Mouse (Mus musculus): ENCODE data around the gene Usp35. TPM values are rescaled to one million over a fixed set of nuclear protein-coding genes. Genes with fewer than 3 reads are reported as not detected.

The Usp35 gene
- polyA plus RNA-seq, 1 experiment, result 16.4 TPM

DNA sequence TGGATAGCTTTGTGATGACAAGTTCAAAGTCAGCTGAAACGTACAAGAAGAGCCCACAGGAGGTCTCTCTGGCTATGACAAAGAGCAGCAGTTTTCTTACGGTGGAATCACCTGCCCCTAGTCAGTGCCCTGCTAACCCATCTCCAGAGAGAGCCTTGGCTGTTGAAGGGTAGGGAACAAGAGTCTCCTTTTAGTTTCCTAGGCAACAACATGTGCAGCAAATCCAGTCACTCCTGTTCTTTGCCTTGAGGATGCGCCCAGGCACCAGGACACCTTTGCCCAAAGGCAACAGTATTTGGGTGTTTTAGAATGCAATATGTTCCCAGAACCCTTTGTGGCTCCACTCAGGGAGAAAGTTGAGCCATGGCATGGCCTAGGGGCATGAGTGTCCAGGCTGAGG lies 16.5 kb upstream of the Usp35 start:
- Histone ChIP-seq H3K27ac (ENCODE audit: insufficient read depth, low read length) (no peak overlapping the region), H3K4me1 (ENCODE audit: control insufficient read depth, insufficient read depth, low read length) (peaks cover 10% of the 10 kb centered on the region), H3K4me3 (ENCODE audit: insufficient read depth, low read length) (no peak overlapping the region)
- TF ChIP-seq CTCF (IDR thresholded peaks at IDR 0.05; ENCODE audit: extremely low read depth, insufficient read depth, low read length), result no peak
- TF ChIP-seq POLR2A (IDR thresholded peaks at IDR 0.05; ENCODE audit: extremely low read depth, insufficient read depth, low read length), result no peak

DNA sequence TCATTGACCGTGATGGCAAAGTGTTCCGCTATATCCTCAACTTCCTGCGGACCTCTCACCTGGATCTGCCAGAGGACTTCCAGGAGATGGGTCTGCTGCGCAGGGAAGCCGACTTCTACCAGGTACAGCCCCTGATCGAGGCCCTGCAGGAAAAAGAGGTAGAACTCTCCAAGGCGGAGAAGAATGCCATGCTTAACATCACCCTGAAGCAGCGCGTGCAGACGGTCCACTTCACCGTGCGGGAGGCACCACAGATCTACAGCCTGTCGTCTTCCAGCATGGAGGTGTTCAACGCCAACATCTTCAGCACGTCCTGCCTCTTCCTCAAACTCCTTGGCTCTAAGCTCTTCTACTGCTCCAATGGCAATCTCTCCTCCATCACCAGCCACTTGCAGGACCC lies 15.6 kb upstream of the Usp35 start:
- Histone ChIP-seq H3K4me3 (ENCODE audit: insufficient read depth, low read length) (no peak overlapping the region), H3K4me1 (ENCODE audit: control insufficient read depth, insufficient read depth, low read length) (peaks cover 10% of the 10 kb centered on the region), H3K27ac (ENCODE audit: insufficient read depth, low read length) (no peak overlapping the region)
- no peak for TF ChIP-seq CTCF (IDR thresholded peaks at IDR 0.05; ENCODE audit: extremely low read depth, insufficient read depth, low read length)
- TF ChIP-seq POLR2A (IDR thresholded peaks at IDR 0.05; ENCODE audit: extremely low read depth, insufficient read depth, low read length), result no peak

DNA sequence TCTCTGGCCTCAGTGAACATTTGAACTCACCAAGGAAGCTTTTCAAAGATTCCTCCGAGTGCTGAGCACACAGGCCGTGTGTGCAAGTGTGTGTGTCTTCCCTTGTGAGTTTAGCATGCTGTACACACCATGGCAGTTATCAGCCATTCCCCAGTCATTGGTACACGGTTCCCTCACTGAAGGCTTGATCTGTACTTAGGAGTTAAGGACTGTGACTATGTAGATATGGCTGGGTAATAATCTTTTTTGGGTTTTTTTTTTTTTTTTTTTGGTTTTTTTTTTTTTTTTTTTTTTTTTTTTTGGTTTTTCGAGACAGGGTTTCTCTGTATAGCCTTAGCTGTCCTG lies 15.0 kb upstream of the Usp35 start:
- H3K4me1 ChIP-seq (ENCODE audit: control insufficient read depth, insufficient read depth, low read length), result peaks cover 10% of the 10 kb centered on the region
- no peak overlapping the region for H3K4me3 ChIP-seq (ENCODE audit: insufficient read depth, low read length)
- TF ChIP-seq CTCF (IDR thresholded peaks at IDR 0.05; ENCODE audit: extremely low read depth, insufficient read depth, low read length) (no peak), POLR2A (IDR thresholded peaks at IDR 0.05; ENCODE audit: extremely low read depth, insufficient read depth, low read length) (no peak)
- H3K27ac ChIP-seq (ENCODE audit: insufficient read depth, low read length), result no peak overlapping the region

DNA sequence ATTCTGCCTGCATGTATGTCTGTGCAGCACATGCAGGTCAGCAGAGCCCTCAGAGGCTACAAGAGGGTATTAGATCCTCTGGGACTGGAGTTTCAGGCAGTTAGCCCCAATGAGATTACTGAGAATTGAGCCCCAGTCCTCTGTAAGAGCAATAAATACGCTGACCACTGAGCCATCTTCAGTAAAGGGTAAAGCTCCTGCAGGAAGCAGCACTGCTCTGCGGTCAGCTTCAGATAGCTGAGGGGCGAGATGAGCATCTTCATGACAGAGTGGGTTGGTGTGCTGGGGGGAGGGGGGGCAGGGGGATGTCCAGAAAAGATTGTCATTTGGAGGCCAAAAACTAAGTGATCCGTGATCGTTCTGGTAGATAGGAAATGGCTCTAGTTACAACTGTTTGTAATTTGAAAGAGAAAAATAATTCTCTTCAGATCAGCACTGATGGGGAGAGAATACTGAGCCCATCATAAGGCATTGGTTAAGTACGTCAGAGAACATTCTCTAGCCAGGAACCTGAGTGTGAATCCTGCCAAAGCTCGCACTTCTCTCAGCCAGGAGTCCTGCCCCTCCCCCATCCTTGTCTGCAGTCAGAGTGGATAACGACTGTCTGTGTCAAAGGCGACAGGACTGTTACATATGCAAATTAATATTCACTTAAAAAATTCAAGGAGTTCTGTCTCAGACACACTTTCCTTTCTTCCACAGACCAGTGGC lies 14.4 kb upstream of the Usp35 start:
- TF ChIP-seq POLR2A (IDR thresholded peaks at IDR 0.05; ENCODE audit: extremely low read depth, insufficient read depth, low read length) (no peak), CTCF (IDR thresholded peaks at IDR 0.05; ENCODE audit: extremely low read depth, insufficient read depth, low read length) (no peak)
- Histone ChIP-seq H3K4me1 (ENCODE audit: control insufficient read depth, insufficient read depth, low read length) (peaks cover 10% of the 10 kb centered on the region), H3K27ac (ENCODE audit: insufficient read depth, low read length) (no peak overlapping the region), H3K4me3 (ENCODE audit: insufficient read depth, low read length) (no peak overlapping the region)

DNA sequence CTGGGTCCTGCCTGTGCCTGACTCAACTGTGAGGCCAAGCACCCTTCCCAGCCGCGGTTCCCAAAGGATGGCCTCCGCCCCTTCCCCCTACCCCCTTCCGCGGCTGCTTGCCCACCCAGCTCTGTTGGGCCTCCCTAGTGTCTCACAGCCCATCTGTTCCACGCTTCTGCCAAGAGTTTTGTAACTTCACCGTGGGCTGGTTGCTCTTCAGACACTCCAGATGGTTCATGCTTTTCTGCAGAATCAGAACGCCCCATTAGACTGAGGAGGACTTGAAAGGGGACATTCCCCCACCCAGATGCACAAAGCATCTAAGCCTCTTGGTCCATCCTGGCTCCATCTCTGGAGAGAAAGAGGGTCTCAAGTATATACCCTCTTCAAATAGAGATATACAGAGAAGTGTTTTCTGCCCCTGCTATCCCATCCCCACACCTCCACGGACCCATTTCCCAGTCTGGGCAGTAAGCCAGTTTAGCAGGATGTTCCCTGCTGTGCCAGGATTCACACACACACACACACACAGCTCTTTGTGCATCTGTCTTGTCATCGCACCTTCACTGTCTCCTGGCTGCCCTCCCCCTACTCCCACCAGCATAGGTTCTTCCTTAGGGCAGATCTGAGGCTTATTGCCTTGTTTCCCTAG lies 13.5 kb upstream of the Usp35 start:
- TF ChIP-seq POLR2A (IDR thresholded peaks at IDR 0.05; ENCODE audit: extremely low read depth, insufficient read depth, low read length), result no peak
- no peak for TF ChIP-seq CTCF (IDR thresholded peaks at IDR 0.05; ENCODE audit: extremely low read depth, insufficient read depth, low read length)
- H3K4me3 ChIP-seq (ENCODE audit: insufficient read depth, low read length), result no peak overlapping the region
- 0 out of 2 replicates have a peak overlapping the region, but pooled peaks have one; percentile 63 for H3K27ac ChIP-seq (ENCODE audit: insufficient read depth, low read length)
- peaks cover 10% of the 10 kb centered on the region for H3K4me1 ChIP-seq (ENCODE audit: control insufficient read depth, insufficient read depth, low read length)

DNA sequence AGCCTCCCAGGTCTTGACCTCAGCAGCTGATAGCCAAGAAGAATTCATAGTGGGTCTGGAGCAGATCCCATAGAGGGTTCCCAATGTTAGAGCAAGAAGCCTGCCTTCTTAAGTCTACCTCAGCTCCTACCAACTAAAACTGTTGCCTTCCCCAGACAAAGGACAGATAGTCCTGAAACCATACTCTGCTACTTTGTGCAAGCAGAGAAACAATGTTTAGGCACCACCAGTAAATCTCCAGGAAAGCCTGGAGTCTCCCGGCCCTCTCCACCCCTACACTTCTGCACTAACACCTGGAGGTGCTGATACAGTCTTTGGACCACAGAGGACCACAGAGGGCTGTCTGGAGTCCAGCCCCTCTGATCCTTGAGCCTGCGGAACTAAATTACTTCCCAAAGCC lies 12.8 kb upstream of the Usp35 start:
- H3K4me1 ChIP-seq (ENCODE audit: control insufficient read depth, insufficient read depth, low read length), result peaks cover 10% of the 10 kb centered on the region
- peak overlapping the region; percentile 63; the same call in 1 of the 2 replicates for H3K27ac ChIP-seq (ENCODE audit: insufficient read depth, low read length)
- TF ChIP-seq POLR2A (IDR thresholded peaks at IDR 0.05; ENCODE audit: extremely low read depth, insufficient read depth, low read length) (no peak), CTCF (IDR thresholded peaks at IDR 0.05; ENCODE audit: extremely low read depth, insufficient read depth, low read length) (no peak)
- H3K4me3 ChIP-seq (ENCODE audit: insufficient read depth, low read length), result no peak overlapping the region

DNA sequence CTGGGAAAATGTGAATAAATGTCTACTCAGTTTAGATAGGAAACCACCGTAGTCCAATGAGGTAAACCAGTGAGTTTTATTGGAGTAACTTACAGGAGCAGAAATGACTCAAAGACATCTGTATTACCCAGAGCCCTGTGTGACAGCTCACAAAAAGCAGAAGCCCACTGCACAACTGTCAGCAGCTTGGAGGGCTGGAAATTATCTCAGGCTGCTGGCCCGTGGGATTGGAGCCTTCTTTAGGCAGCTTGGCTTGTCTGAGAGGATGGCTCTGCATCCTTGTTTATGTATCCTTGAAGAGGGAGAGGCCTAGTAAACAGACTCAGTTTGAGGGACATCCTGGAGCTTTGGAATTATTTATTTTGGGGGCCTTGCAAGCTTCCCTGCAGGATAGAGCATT lies 11.1 kb upstream of the Usp35 start:
- H3K4me1 ChIP-seq (ENCODE audit: control insufficient read depth, insufficient read depth, low read length), result peaks cover 11% of the 10 kb centered on the region
- no peak overlapping the region for H3K4me3 ChIP-seq (ENCODE audit: insufficient read depth, low read length)
- no peak for TF ChIP-seq CTCF (IDR thresholded peaks at IDR 0.05; ENCODE audit: extremely low read depth, insufficient read depth, low read length)
- no peak for TF ChIP-seq POLR2A (IDR thresholded peaks at IDR 0.05; ENCODE audit: extremely low read depth, insufficient read depth, low read length)

DNA sequence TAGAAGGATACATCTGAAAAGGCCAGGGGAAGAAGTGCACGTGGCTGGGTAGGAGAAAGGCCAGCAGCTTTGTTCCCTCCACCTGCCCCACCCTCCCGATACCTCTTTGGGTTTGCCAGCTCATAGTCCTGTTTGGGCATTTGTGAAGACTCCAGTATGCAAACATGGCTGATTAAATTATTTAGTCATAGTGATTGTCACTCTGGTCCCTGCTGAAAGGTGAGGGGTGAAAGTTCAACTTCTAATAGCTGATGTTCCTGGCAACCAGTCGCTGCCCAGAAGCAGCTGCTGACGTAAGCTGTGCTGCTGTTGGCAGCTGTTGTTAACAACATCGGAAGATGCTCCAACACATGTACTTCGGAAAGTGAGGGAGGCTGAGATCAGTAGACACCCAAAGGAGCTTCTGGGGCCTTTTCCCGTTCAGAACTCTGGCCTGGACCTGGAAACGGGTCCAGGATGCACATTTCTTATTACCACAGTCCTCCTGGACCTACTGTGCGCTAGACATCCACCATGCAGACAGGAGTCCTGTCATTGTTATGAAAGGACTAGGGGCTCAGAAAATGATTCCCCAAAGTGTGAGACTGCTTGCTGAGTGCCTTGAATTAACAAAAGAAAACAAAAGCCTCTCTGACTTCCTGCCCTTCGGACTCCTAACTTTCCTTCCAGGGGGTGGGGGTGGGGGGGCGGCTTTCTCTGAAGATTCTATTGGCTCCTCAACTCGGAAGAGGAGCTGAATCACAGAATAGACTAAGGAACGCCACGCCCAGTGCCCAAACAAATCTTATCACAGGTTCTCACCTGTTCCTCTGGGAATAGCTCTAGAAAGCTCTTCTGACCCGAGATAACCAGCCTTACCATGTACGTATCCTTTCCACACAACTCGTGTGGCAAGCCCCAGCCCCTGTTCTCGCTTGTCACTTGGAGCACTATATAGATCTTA lies 9.4 kb upstream of the Usp35 start:
- no peak for TF ChIP-seq POLR2A (IDR thresholded peaks at IDR 0.05; ENCODE audit: extremely low read depth, insufficient read depth, low read length)
- no peak for TF ChIP-seq CTCF (IDR thresholded peaks at IDR 0.05; ENCODE audit: extremely low read depth, insufficient read depth, low read length)
- H3K4me1 ChIP-seq (ENCODE audit: control insufficient read depth, insufficient read depth, low read length), result peaks cover 11% of the 10 kb centered on the region
- no peak overlapping the region for H3K27ac ChIP-seq (ENCODE audit: insufficient read depth, low read length)

More for the DNA sequence above, 11.1 kb upstream of the Usp35 start:
- H3K27ac ChIP-seq (ENCODE audit: insufficient read depth, low read length), result no peak overlapping the region

DNA sequence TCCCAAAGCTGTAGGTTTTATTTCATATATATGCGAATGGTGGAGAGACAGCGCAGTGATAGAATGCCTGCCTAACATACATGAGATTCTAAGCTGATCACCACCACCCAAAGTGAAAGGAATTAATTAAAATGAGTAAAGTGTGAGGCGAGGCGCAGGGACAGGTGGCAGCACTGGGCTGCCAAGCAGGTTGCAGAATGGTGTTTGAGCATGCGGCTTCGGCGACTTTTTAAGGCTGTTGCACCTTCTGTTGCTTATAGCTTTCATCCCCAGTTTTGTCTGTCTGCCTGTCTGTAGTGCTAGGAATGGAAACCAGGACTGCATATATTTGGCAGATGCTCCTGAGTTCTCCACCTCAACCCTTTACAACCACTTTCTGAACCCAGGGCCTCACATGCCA lies 7.8 kb upstream of the Usp35 start:
- Histone ChIP-seq H3K27ac (ENCODE audit: insufficient read depth, low read length) (no peak overlapping the region), H3K4me3 (ENCODE audit: insufficient read depth, low read length) (no peak overlapping the region), H3K4me1 (ENCODE audit: control insufficient read depth, insufficient read depth, low read length) (peaks cover 5% of the 10 kb centered on the region)
- TF ChIP-seq POLR2A (IDR thresholded peaks at IDR 0.05; ENCODE audit: extremely low read depth, insufficient read depth, low read length) (no peak), CTCF (IDR thresholded peaks at IDR 0.05; ENCODE audit: extremely low read depth, insufficient read depth, low read length) (no peak)

More for the DNA sequence above, 9.4 kb upstream of the Usp35 start:
- H3K4me3 ChIP-seq (ENCODE audit: insufficient read depth, low read length), result no peak overlapping the region
